ENCODE assay signal across 8 mouse cellular contexts in genomic region chr5:148332622-148332974, GRCm38 (mm10).
DNase-seq lines count a peak whose midpoint lies in the region; ATAC-seq and TF ChIP-seq lines count a peak whose summit lies in the region.

No protein-coding gene starts in this region.

- TF ChIP-seq POLR2A in myocyte (IDR thresholded peaks at IDR 0.05; ENCODE audit: insufficient read length, low read depth), result peak; percentile 4

- peak; percentile 55 for DNase-seq in adrenal gland, postnatal 25 days
- DNase-seq in embryonic facial prominence, embryonic 14.5 days (ENCODE audit: low spot score), result peak; percentile 88
- DNase-seq in liver, result peak; percentile 57
- DNase-seq in spleen, postnatal 4 days (ENCODE audit: low spot score in 2 of 2), result peak; percentile 57 to 81

- H3K36me3 ChIP-seq in C2C12 (ENCODE audit: control insufficient read depth, insufficient read depth), result peaks cover 46% of the 10 kb centered on the region
- H3K36me3 ChIP-seq in embryonic facial prominence, embryonic 14.5 days (ENCODE audit: control insufficient read depth, insufficient read depth, low read length), result peaks cover 26% of the 10 kb centered on the region
- peaks cover 81% of the 10 kb centered on the region for H3K36me3 ChIP-seq in heart, embryonic 12.5 days
- H3K36me3 ChIP-seq in kidney, embryonic 15.5 days, result peaks cover 45% of the 10 kb centered on the region
- H3K36me3 ChIP-seq in myocyte (ENCODE audit: control insufficient read depth, insufficient read depth), result peaks cover 45% of the 10 kb centered on the region

- WGBS in embryonic facial prominence, embryonic 14.5 days, result 38% methylated on average over 7 of the region's 8 CpGs
- WGBS in heart, embryonic 12.5 days, result 26% methylated on average over 8 of the region's 8 CpGs
- WGBS in kidney, embryonic 15.5 days, result 40% methylated on average over 8 of the region's 8 CpGs

- no peaks in the 10 kb centered on the region for H3K9me3 ChIP-seq in embryonic facial prominence, embryonic 14.5 days (ENCODE audit: control insufficient read depth, low read length)
- H3K9me3 ChIP-seq in heart, embryonic 12.5 days (replicated peaks), result no peaks in the 10 kb centered on the region
- H3K9me3 ChIP-seq in kidney, embryonic 15.5 days (replicated peaks), result no peaks in the 10 kb centered on the region

- H3K27me3 ChIP-seq in C2C12 (ENCODE audit: control insufficient read depth, insufficient read depth, insufficient read length), result no peaks in the 10 kb centered on the region
- H3K27me3 ChIP-seq in embryonic facial prominence, embryonic 14.5 days (replicated peaks; ENCODE audit: control insufficient read depth, insufficient read depth, low read length), result no peaks in the 10 kb centered on the region
- H3K27me3 ChIP-seq in heart, embryonic 12.5 days (replicated peaks), result no peaks in the 10 kb centered on the region
- H3K27me3 ChIP-seq in kidney, embryonic 15.5 days, result no peaks in the 10 kb centered on the region
- no peaks in the 10 kb centered on the region for H3K27me3 ChIP-seq in myocyte (ENCODE audit: control insufficient read depth, insufficient read depth, insufficient read length)

- H3K27ac ChIP-seq in embryonic facial prominence, embryonic 14.5 days (replicated peaks; ENCODE audit: low read depth, low read length), result no peak overlapping the region
- no peak overlapping the region for H3K27ac ChIP-seq in heart, embryonic 12.5 days (ENCODE audit: poor library complexity, severe bottlenecking)
- H3K27ac ChIP-seq in kidney, embryonic 15.5 days, result no peak overlapping the region

- H3K4me2 ChIP-seq in embryonic facial prominence, embryonic 14.5 days (ENCODE audit: low read depth, low read length), result no peak overlapping the region
- no peak overlapping the region for H3K4me2 ChIP-seq in heart, embryonic 12.5 days
- no peak overlapping the region for H3K4me2 ChIP-seq in kidney, embryonic 15.5 days
- no peak overlapping the region for H3K4me2 ChIP-seq in myocyte (ENCODE audit: low read depth)

- H3K4me1 ChIP-seq in embryonic facial prominence, embryonic 14.5 days (ENCODE audit: control insufficient read depth, insufficient read depth, low read length), result no peaks in the 10 kb centered on the region
- H3K4me1 ChIP-seq in heart, embryonic 12.5 days (replicated peaks), result peaks cover 21% of the 10 kb centered on the region
- 0 out of 2 replicates have a peak, but pooled peaks cover 2% of the 10 kb centered on the region for H3K4me1 ChIP-seq in kidney, embryonic 15.5 days

- H3ac ChIP-seq in C2C12 (ENCODE audit: control insufficient read depth, insufficient read length, low read depth) (no peak overlapping the region), myocyte (ENCODE audit: control insufficient read depth, insufficient read length) (no peak overlapping the region)

- H3K9ac ChIP-seq in embryonic facial prominence, embryonic 14.5 days (ENCODE audit: low read depth, low read length), result no peak overlapping the region
- H3K9ac ChIP-seq in heart, embryonic 12.5 days, result no peak overlapping the region
- H3K9ac ChIP-seq in kidney, embryonic 15.5 days, result no peak overlapping the region

- peak; percentile 75 for ATAC-seq in embryonic facial prominence, embryonic 14.5 days (ENCODE audit: low read depth)
- peak; percentile 56; the same call in 1 of the 2 replicates for ATAC-seq in heart, embryonic 12.5 days (ENCODE audit: insufficient number of reproducible peaks, low FRiP score)
- ATAC-seq in kidney, embryonic 15.5 days (replicated peaks; ENCODE audit: low FRiP score), result peak; percentile 55

- no peaks in the 10 kb centered on the region for H3K79me2 ChIP-seq in C2C12 (ENCODE audit: control insufficient read depth, insufficient read depth)
- no peaks in the 10 kb centered on the region for H3K79me2 ChIP-seq in myocyte (ENCODE audit: control insufficient read depth, insufficient read depth)

- H3K79me3 ChIP-seq in C2C12 (ENCODE audit: low read depth), result no peaks in the 10 kb centered on the region

- peak; percentile 65 for TF ChIP-seq CTCF in C2C12 (IDR thresholded peaks at IDR 0.05; ENCODE audit: control insufficient read depth, insufficient read depth, insufficient read length)

- no peak overlapping the region for H3K4me3 ChIP-seq in C2C12 (ENCODE audit: insufficient read depth, poor library complexity, severe bottlenecking)
- H3K4me3 ChIP-seq in embryonic facial prominence, embryonic 14.5 days (ENCODE audit: low read depth, low read length), result no peak overlapping the region
- no peak overlapping the region for H3K4me3 ChIP-seq in heart, embryonic 12.5 days
- H3K4me3 ChIP-seq in kidney, embryonic 15.5 days (replicated peaks), result no peak overlapping the region
- H3K4me3 ChIP-seq in myocyte, result no peak overlapping the region

TF ChIP-seq in C2C12, 6 proteins besides CTCF, POLR2A, EP300 and RAD21:
- TF ChIP-seq USF1 (IDR thresholded peaks at IDR 0.05; ENCODE audit: low read depth) (no peak), MYOG (IDR thresholded peaks at IDR 0.05; ENCODE audit: control insufficient read depth, extremely low read depth, insufficient read length) (no peak)

TF ChIP-seq in myocyte, 11 proteins besides CTCF, POLR2A, EP300 and RAD21:
- TF ChIP-seq USF1 (IDR thresholded peaks at IDR 0.05; ENCODE audit: low read depth), result no peak
- no peak for TF ChIP-seq SRF (IDR thresholded peaks at IDR 0.05; ENCODE audit: control insufficient read depth, insufficient read length, low read depth)
- no peak for TF ChIP-seq MYOG (IDR thresholded peaks at IDR 0.05; ENCODE audit: control insufficient read depth in 1 of 3, insufficient read depth in 1 of 3, insufficient read length in 2 of 3, low read depth in 2 of 3)
- no peak for TF ChIP-seq TCF12 (IDR thresholded peaks at IDR 0.05; ENCODE audit: insufficient read depth, poor library complexity, severe bottlenecking)
- no peak for TF ChIP-seq CEBPB (IDR thresholded peaks at IDR 0.05; ENCODE audit: insufficient read depth, poor library complexity, severe bottlenecking)
- TF ChIP-seq MYOD1 (IDR thresholded peaks at IDR 0.05; ENCODE audit: control insufficient read depth in 1 of 3, insufficient read length in 2 of 3, low read depth in 2 of 3), result no peak
- no peak for TF ChIP-seq TCF3 (IDR thresholded peaks at IDR 0.05; ENCODE audit: insufficient read length, low read depth)
- no peak for TF ChIP-seq MAX (IDR thresholded peaks at IDR 0.05; ENCODE audit: low read depth)
- TF ChIP-seq REST (IDR thresholded peaks at IDR 0.05; ENCODE audit: insufficient read depth, insufficient read length), result no peak
- TF ChIP-seq POLR2AphosphoS2 (IDR thresholded peaks at IDR 0.05; ENCODE audit: insufficient read length, low read depth), result no peak
- TF ChIP-seq E2F4 (IDR thresholded peaks at IDR 0.05; ENCODE audit: insufficient read depth), result no peak
